Mouse (Mus musculus) stomach, embryonic 16.5 days (tissue): Measurements from ENCODE around the gene Surf2. TPM values are rescaled to one million over a fixed set of nuclear protein-coding genes. Genes with fewer than 3 reads are reported as not detected.

Source experiments
- ATAC-seq: fragments of 200-750 bp; cut with Nextera tagmentation; 2 replicates; pipeline ENCODE4 v1.8.0; 2017; ENCODE audit warnings: moderate number of reproducible peaks, moderate TSS enrichment; ENCODE audit not compliant: insufficient read depth, low FRiP score
- H3K27ac ChIP-seq: fragments of 300-500 bp; sonication (generic); 2 replicates; pipeline ENCODE4 v1.5.1; 2014; ENCODE audit warnings: low read length
- H3K27me3 ChIP-seq: fragments of 300-500 bp; sonication (generic); 2 replicates; pipeline ENCODE4 v1.6.1; 2014; ENCODE audit warnings: low read length, control low read depth, mixed read lengths; ENCODE audit not compliant: control insufficient read depth, insufficient read depth
- H3K36me3 ChIP-seq: fragments of 300-500 bp; sonication (generic); 2 replicates; pipeline ENCODE4 v1.6.1; 2014; ENCODE audit warnings: low read length; ENCODE audit not compliant: control insufficient read depth, insufficient read depth
- H3K4me1 ChIP-seq: fragments of 300-500 bp; sonication (generic); 2 replicates; pipeline ENCODE4 v1.6.1; 2014; ENCODE audit warnings: low read length, control low read depth, mixed read lengths; ENCODE audit not compliant: control insufficient read depth, insufficient read depth
- H3K4me2 ChIP-seq: fragments of 300-500 bp; sonication (generic); 2 replicates; pipeline ENCODE4 v1.6.1; 2014; ENCODE audit warnings: low read depth, low read length, mixed read lengths
- H3K4me3 ChIP-seq: fragments of 300-500 bp; sonication (generic); replicated peaks from 2 replicates; pipeline ENCODE4 v1.5.1; 2014; ENCODE audit warnings: mild to moderate bottlenecking, low read length
- H3K9ac ChIP-seq: fragments of 300-500 bp; sonication (generic); 2 replicates; pipeline ENCODE4 v1.6.1; 2014; ENCODE audit warnings: low read length
- H3K9me3 ChIP-seq: fragments of 300-500 bp; sonication (generic); replicated peaks from 2 replicates; pipeline ENCODE4 v1.6.1; 2016; ENCODE audit warnings: low read length, control low read depth; ENCODE audit not compliant: control insufficient read depth
- WGBS: fragments of 180-500 bp; shearing (Covaris S2); extraction: QIAGEN DNeasy Blood & Tissue Kit; methylation state at CpG from one replicate; pipeline ENCODE4 v1.1.7; 2014; 5-methylcytosine and 5-hydroxymethylcytosine counted together
- polyA plus RNA-seq: library from polyadenylated mRNA; unstranded; fragments of >200 nt; fragmentation: Nextera tagmentation; extraction: Ambion mirVana; gene quantifications from 2 replicates; pipeline ENCODE4 v1.2.1, GENCODE M21; 2015

Surf2 gene
- polyA plus RNA-seq, 1 experiment from 2014 or later: 39.9 TPM

- Histone ChIP-seq H3K36me3 (peaks cover 7% of the 10 kb centered on the region; the same call in 1 of the 2 replicates), H3K9ac (peak overlapping the region; percentile 92), H3K4me3 (peak overlapping the region; percentile 86), H3K27ac (peak overlapping the region; percentile 99), H3K4me2 (peak overlapping the region; percentile 66), H3K27me3 (no peaks in the 10 kb centered on the region), H3K4me1 (peaks cover 5% of the 10 kb centered on the region), H3K9me3 (no peaks in the 10 kb centered on the region)
- ATAC-seq: no peak
- WGBS: 12% methylated on average over 14 of the region's 14 CpGs
Observed at GRCm38 (mm10) chr2:26964724-26965370, 48.7 kb downstream of the Surf2 start.

GRCm38 (mm10) chr2:26967262-26967661 lies 51.1 kb downstream of the Surf2 start:
- Histone ChIP-seq H3K27ac (no peak overlapping the region), H3K9me3 (no peaks in the 10 kb centered on the region), H3K4me3 (no peak overlapping the region), H3K9ac (no peak overlapping the region), H3K27me3 (no peaks in the 10 kb centered on the region), H3K36me3 (no peaks in the 10 kb centered on the region), H3K4me1 (peaks cover 5% of the 10 kb centered on the region; the same call in 1 of the 2 replicates), H3K4me2 (no peak overlapping the region)
- WGBS: 69% methylated on average over 2 of the region's 2 CpGs
- no peak for ATAC-seq

Other genes starting within 250 kb of the Surf2 start
- gene Lcn4, start 245.1 kb upstream of the Surf2 start, polyA plus RNA-seq: not detected in 2 replicates
- 0.56 and 0.75 TPM in 2 replicates for gene Abo, start 51.4 kb upstream of the Surf2 start, polyA plus RNA-seq
- gene Surf6, start 13.5 kb upstream of the Surf2 start, polyA plus RNA-seq: 24.6 and 25.1 TPM in 2 replicates
- 43.0 and 46.6 TPM in 2 replicates for gene Med22, start 5.7 kb upstream of the Surf2 start, polyA plus RNA-seq
- gene Rpl7a, start 5.6 kb upstream of the Surf2 start, polyA plus RNA-seq: 458 and 551 TPM in 2 replicates
- gene Surf1, start 163 bp downstream of the Surf2 start, polyA plus RNA-seq: 59.9 and 61.8 TPM in 2 replicates
- 245 and 251 TPM in 2 replicates for gene Surf4, start 17.6 kb downstream of the Surf2 start, polyA plus RNA-seq
- gene Stkld1, start 17.7 kb downstream of the Surf2 start, polyA plus RNA-seq: 0.10 and 0.15 TPM in 2 replicates
- gene Rexo4, start 48.0 kb downstream of the Surf2 start, polyA plus RNA-seq: 40.3 and 42.3 TPM in 2 replicates
- 0.20 and 0.21 TPM in 2 replicates for gene Adamts13, start 57.0 kb downstream of the Surf2 start, polyA plus RNA-seq
- 60.7 and 63.4 TPM in 2 replicates for gene Cacfd1, start 93.6 kb downstream of the Surf2 start, polyA plus RNA-seq
- gene Slc2a6, start 111.6 kb downstream of the Surf2 start, polyA plus RNA-seq: 0.77 and 1.2 TPM in 2 replicates
- gene Mymk, start 155.8 kb downstream of the Surf2 start, polyA plus RNA-seq: 0.60 and 9.8 TPM in 2 replicates
- gene Adamtsl2, start 163.0 kb downstream of the Surf2 start, polyA plus RNA-seq: 3.6 and 4.0 TPM in 2 replicates
- gene Fam163b, start 226.1 kb downstream of the Surf2 start, polyA plus RNA-seq: 0.04 and 0.10 TPM in 2 replicates
- gene Dbh, start 248.9 kb downstream of the Surf2 start, polyA plus RNA-seq: 0.25 and 0.76 TPM in 2 replicates